Mouse (Mus musculus) megakaryocyte, embryonic 14.5 days (primary cell): ENCODE data around the gene Mad1l1.

Experiments used
- FLI1 ChIP-seq: IDR thresholded peaks from 2 replicates; pipeline ENCODE4 v1.6.1; 2012; ENCODE audit warnings: low read length, inconsistent platforms, mixed read lengths
- GATA1 ChIP-seq: IDR thresholded peaks from 3 replicates; pipeline ENCODE4 v1.6.1; 2012; ENCODE audit warnings: mixed read lengths, low read length, inconsistent platforms, borderline replicate concordance

- no peak for TF ChIP-seq GATA1
- no peak for TF ChIP-seq FLI1
Observed at GRCm38 (mm10) chr5:140117968-140118367, 203.4 kb downstream of the Mad1l1 start.
